Mouse (Mus musculus): ENCODE measurements around the gene Fyb. TPM values are rescaled to one million over a fixed set of nuclear protein-coding genes. Genes with fewer than 3 reads are reported as not detected.
A peak's percentile ranks its signal among the peaks of the same experiment; 100 is the strongest.

The Fyb gene
- polyA plus RNA-seq, 1 experiment from 2014 or later: 5.5 TPM

GRCm38 (mm10) chr15:6616382-6617149 lies 93.9 kb downstream of the Fyb start:
- Histone ChIP-seq H3K4me3 (no peak overlapping the region), H3K27ac (no peak overlapping the region), H3K4me2 (replicated peaks) (no peak overlapping the region), H3K27me3 (no peaks in the 10 kb centered on the region), H3K9ac (no peak overlapping the region), H3K4me1 (no peaks in the 10 kb centered on the region), H3K9me3 (replicated peaks) (no peaks in the 10 kb centered on the region), H3K36me3 (no peaks in the 10 kb centered on the region)
- ATAC-seq (ENCODE audit: low FRiP score): no peak
- WGBS: 79% methylated on average over 5 of the region's 5 CpGs

GRCm38 (mm10) chr15:6619558-6620316 lies 97.1 kb downstream of the Fyb start:
- Histone ChIP-seq H3K27ac (no peak overlapping the region), H3K4me2 (replicated peaks) (no peak overlapping the region), H3K4me3 (no peak overlapping the region), H3K27me3 (no peaks in the 10 kb centered on the region), H3K36me3 (no peaks in the 10 kb centered on the region), H3K4me1 (0 out of 2 replicates have a peak, but pooled peaks cover 3% of the 10 kb centered on the region), H3K9me3 (replicated peaks) (no peaks in the 10 kb centered on the region), H3K9ac (no peak overlapping the region)
- 84% methylated on average over 12 of the region's 12 CpGs for WGBS
- ATAC-seq (ENCODE audit: low FRiP score): no peak

GRCm38 (mm10) chr15:6622512-6622911 lies 99.9 kb downstream of the Fyb start:
- Histone ChIP-seq H3K4me3 (no peak overlapping the region), H3K9me3 (replicated peaks) (no peaks in the 10 kb centered on the region), H3K4me1 (0 out of 2 replicates have a peak, but pooled peaks cover 5% of the 10 kb centered on the region), H3K27ac (no peak overlapping the region), H3K4me2 (replicated peaks) (no peak overlapping the region), H3K9ac (no peak overlapping the region), H3K36me3 (no peaks in the 10 kb centered on the region), H3K27me3 (no peaks in the 10 kb centered on the region)
- ATAC-seq (ENCODE audit: low FRiP score): peak; percentile 8; the same call in 1 of the 2 replicates
- 6% methylated on average over 5 of the region's 5 CpGs for WGBS

- H3K36me3 ChIP-seq: no peaks in the 10 kb centered on the region
- no peaks in the 10 kb centered on the region for H3K9me3 ChIP-seq (replicated peaks)
- no peaks in the 10 kb centered on the region for H3K27me3 ChIP-seq
- no peak overlapping the region for H3K27ac ChIP-seq
- H3K9ac ChIP-seq: no peak overlapping the region
- ATAC-seq (ENCODE audit: low FRiP score): no peak
- 93% methylated on average over 8 of the region's 8 CpGs for WGBS
- no peak overlapping the region for H3K4me2 ChIP-seq (replicated peaks)
- 0 out of 2 replicates have a peak, but pooled peaks cover 5% of the 10 kb centered on the region for H3K4me1 ChIP-seq
- no peak overlapping the region for H3K4me3 ChIP-seq
Observed at GRCm38 (mm10) chr15:6623529-6624228, 101.0 kb downstream of the Fyb start.

GRCm38 (mm10) chr15:6624365-6625182 lies 101.9 kb downstream of the Fyb start:
- Histone ChIP-seq H3K36me3 (no peaks in the 10 kb centered on the region), H3K9me3 (replicated peaks) (no peaks in the 10 kb centered on the region), H3K4me2 (replicated peaks) (peak overlapping the region; percentile 50), H3K4me3 (peak overlapping the region; percentile 28), H3K27ac (no peak overlapping the region), H3K9ac (peak overlapping the region; percentile 15; the same call in 1 of the 2 replicates), H3K27me3 (no peaks in the 10 kb centered on the region), H3K4me1 (0 out of 2 replicates have a peak, but pooled peaks cover 5% of the 10 kb centered on the region)
- peak; percentile 78 for ATAC-seq (ENCODE audit: low FRiP score)
- 11% methylated on average over 18 of the region's 18 CpGs for WGBS

- Histone ChIP-seq H3K27me3 (no peaks in the 10 kb centered on the region), H3K4me3 (no peak overlapping the region), H3K9me3 (replicated peaks) (no peaks in the 10 kb centered on the region), H3K27ac (no peak overlapping the region), H3K9ac (no peak overlapping the region), H3K4me2 (replicated peaks) (peak overlapping the region; percentile 50), H3K4me1 (0 out of 2 replicates have a peak, but pooled peaks cover 5% of the 10 kb centered on the region), H3K36me3 (no peaks in the 10 kb centered on the region)
- 7% methylated on average over 6 of the region's 6 CpGs for WGBS
- ATAC-seq (ENCODE audit: low FRiP score): peak; percentile 60
Observed at GRCm38 (mm10) chr15:6625607-6626033, 103.0 kb downstream of the Fyb start.

GRCm38 (mm10) chr15:6626123-6626522 lies 103.5 kb downstream of the Fyb start:
- no peak overlapping the region for H3K27ac ChIP-seq
- H3K4me3 ChIP-seq: no peak overlapping the region
- no peak overlapping the region for H3K9ac ChIP-seq
- WGBS: 70% methylated on average over 5 of the region's 5 CpGs
- ATAC-seq (ENCODE audit: low FRiP score): no peak
- 0 out of 2 replicates have a peak, but pooled peaks cover 5% of the 10 kb centered on the region for H3K4me1 ChIP-seq
- no peaks in the 10 kb centered on the region for H3K27me3 ChIP-seq
- H3K36me3 ChIP-seq: no peaks in the 10 kb centered on the region
- H3K4me2 ChIP-seq (replicated peaks): no peak overlapping the region
- H3K9me3 ChIP-seq (replicated peaks): no peaks in the 10 kb centered on the region

GRCm38 (mm10) chr15:6628431-6629077 lies 105.9 kb downstream of the Fyb start:
- H3K4me3 ChIP-seq: no peak overlapping the region
- no peak overlapping the region for H3K27ac ChIP-seq
- WGBS: 89% methylated on average over 5 of the region's 6 CpGs
- no peaks in the 10 kb centered on the region for H3K9me3 ChIP-seq (replicated peaks)
- no peak overlapping the region for H3K9ac ChIP-seq
- ATAC-seq (ENCODE audit: low FRiP score): no peak
- no peak overlapping the region for H3K4me2 ChIP-seq (replicated peaks)
- 0 out of 2 replicates have a peak, but pooled peaks cover 5% of the 10 kb centered on the region for H3K4me1 ChIP-seq
- H3K27me3 ChIP-seq: no peaks in the 10 kb centered on the region
- no peaks in the 10 kb centered on the region for H3K36me3 ChIP-seq

GRCm38 (mm10) chr15:6629174-6629573 lies 106.5 kb downstream of the Fyb start:
- Histone ChIP-seq H3K4me2 (replicated peaks) (no peak overlapping the region), H3K27me3 (no peaks in the 10 kb centered on the region), H3K9me3 (replicated peaks) (no peaks in the 10 kb centered on the region), H3K36me3 (no peaks in the 10 kb centered on the region), H3K4me3 (no peak overlapping the region), H3K4me1 (0 out of 2 replicates have a peak, but pooled peaks cover 5% of the 10 kb centered on the region), H3K9ac (no peak overlapping the region), H3K27ac (no peak overlapping the region)
- no peak for ATAC-seq (ENCODE audit: low FRiP score)
- WGBS: 75% methylated on average over 4 of the region's 4 CpGs

GRCm38 (mm10) chr15:6635405-6635804 lies 112.8 kb downstream of the Fyb start:
- H3K4me3 ChIP-seq: no peak overlapping the region
- no peak overlapping the region for H3K4me2 ChIP-seq (replicated peaks)
- 70% methylated on average over 3 of the region's 3 CpGs for WGBS
- no peak for ATAC-seq (ENCODE audit: low FRiP score)
- no peaks in the 10 kb centered on the region for H3K36me3 ChIP-seq
- H3K4me1 ChIP-seq: no peaks in the 10 kb centered on the region
- H3K9ac ChIP-seq: no peak overlapping the region
- no peaks in the 10 kb centered on the region for H3K9me3 ChIP-seq (replicated peaks)
- no peaks in the 10 kb centered on the region for H3K27me3 ChIP-seq
- no peak overlapping the region for H3K27ac ChIP-seq

GRCm38 (mm10) chr15:6642223-6642622 lies 119.6 kb downstream of the Fyb start:
- Histone ChIP-seq H3K36me3 (no peaks in the 10 kb centered on the region), H3K27me3 (no peaks in the 10 kb centered on the region), H3K4me3 (no peak overlapping the region), H3K4me1 (no peaks in the 10 kb centered on the region), H3K4me2 (replicated peaks) (no peak overlapping the region), H3K27ac (no peak overlapping the region), H3K9me3 (replicated peaks) (no peaks in the 10 kb centered on the region), H3K9ac (no peak overlapping the region)
- 83% methylated on average over 5 of the region's 5 CpGs for WGBS
- ATAC-seq (ENCODE audit: low FRiP score): no peak
